Mouse (Mus musculus) right cerebral cortex, adult 18-20 months (tissue): ENCODE measurements around the gene Ash1l.

Source experiments
- DNase-seq: peaks from one replicate; pipeline ENCODE4 v3.0.0; 2022; ENCODE audit warnings: mixed read lengths

Ash1l gene

DNA sequence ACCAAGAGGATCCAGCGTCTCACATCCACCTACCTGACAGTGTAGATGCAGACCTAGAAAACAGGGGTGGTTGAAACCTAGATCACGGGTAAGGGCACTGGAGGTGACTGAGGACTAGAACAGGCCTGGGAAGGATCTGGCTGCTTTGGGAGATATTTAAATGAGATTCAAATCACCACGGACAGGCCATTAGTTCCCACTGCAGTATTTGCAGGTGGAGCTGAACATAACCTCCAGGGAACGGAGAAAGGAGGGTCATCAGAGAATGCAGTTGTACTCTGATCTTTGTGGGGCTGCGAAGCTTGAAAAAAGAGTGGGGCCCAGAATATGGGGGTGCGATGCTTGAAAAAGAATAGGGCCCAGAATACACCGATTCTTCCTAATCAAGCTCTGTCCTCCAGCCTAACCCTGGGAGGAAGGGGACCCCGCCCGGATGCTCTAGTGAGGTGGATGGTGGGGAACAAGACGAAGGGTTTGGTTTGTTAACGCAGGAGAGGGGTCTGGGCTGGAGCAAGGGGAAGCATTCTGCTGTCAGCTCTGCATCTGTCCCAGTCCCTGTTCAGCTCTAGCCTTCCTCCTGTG lies 142.2 kb downstream of the Ash1l start:
- no peak for DNase-seq

DNA sequence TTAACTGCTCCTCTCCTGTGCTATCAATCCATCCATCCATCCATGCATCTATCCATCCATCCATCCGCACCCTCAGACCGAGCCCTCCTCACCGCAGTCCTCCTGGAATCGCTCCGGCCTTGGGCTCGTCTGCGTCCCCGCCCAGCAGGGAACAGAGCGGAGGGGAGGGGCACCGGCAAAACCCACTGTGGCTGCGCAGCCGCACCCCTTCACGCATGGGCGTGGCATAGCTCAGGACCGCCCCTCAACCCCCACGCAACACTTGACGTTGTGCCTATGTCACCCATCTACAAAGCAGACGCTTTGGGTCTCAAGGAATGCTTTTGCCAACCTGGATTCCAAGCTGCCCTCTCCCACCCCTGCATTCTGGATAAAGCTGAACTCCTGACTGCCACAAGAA lies 142.8 kb downstream of the Ash1l start, which contains the start of gene Rusc1:
Rusc1 (minus strand) TSS at position 137 of the 400 bp plus-strand sequence.
- DNase-seq: peak; percentile 96

GRCm38 (mm10) chr3:89094021-89094420 lies 143.6 kb downstream of the Ash1l start:
- DNase-seq: no peak

- no peak for DNase-seq
Measured at GRCm38 (mm10) chr3:89100811-89101210, 150.4 kb downstream of the Ash1l start, which contains the start of gene Gm43738. Gm43738 (minus strand) TSS chr3:89101099.

DNA sequence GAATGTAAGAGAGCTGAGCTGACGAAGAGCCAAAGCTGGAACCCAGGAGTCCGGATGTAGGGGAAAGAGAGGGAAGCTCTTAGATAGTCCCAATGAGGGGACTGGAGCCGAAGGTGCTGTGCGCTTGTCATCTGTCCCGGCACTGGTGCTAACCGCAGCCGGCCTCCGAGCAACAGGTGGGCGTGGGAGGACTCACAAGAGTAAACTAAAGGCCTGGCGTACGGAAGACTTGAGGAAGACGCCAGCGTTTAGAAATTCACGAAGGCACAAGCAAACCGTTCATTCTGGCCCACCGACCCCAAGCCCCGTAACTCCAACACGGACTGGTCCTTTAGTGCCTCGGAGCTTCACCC lies 151.0 kb downstream of the Ash1l start:
- no peak for DNase-seq

- peak; percentile 99 for DNase-seq
Measured at GRCm38 (mm10) chr3:89101812-89102494, 151.5 kb downstream of the Ash1l start, which contains the start of gene Fdps. Fdps (minus strand) TSS chr3:89101959.

GRCm38 (mm10) chr3:89102495-89103290 lies 152.3 kb downstream of the Ash1l start:
- DNase-seq: no peak

DNA sequence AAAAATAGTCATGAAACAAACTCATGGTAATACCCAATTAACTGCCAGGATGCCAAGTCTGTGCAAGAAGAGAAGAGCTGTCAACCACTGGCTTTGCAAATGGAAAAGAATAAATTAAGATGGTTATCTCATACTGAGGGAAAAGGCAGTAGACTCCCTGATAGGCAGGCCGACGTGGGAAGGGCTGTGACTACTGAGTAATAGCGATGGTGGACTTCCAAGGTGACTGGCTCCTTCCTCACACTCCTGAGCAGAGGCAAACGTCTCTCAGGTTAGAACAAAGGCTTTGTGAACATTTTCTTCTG lies 152.8 kb downstream of the Ash1l start:
- DNase-seq: no peak

GRCm38 (mm10) chr3:89106881-89107280 lies 156.5 kb downstream of the Ash1l start:
- DNase-seq: no peak

DNA sequence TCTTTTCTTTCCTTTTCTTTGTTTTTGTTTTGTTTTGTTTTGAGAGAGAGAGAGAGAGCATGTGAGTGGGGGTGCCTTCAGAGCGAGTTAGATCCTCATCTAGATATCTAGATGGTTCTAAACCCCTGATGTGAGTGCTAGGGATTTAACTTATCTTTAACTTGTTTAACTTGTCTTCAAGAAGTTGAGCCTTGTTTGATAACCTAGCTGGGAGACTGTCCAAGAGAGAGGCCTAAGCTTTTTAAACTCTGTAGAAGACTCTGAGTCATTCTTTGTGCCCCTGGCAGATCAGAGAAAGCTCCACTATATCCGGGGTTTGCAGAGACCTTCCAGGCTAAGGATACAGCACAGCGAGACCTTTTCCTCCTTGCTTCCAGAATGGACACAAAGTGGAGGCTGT lies 157.1 kb downstream of the Ash1l start:
- no peak for DNase-seq

DNA sequence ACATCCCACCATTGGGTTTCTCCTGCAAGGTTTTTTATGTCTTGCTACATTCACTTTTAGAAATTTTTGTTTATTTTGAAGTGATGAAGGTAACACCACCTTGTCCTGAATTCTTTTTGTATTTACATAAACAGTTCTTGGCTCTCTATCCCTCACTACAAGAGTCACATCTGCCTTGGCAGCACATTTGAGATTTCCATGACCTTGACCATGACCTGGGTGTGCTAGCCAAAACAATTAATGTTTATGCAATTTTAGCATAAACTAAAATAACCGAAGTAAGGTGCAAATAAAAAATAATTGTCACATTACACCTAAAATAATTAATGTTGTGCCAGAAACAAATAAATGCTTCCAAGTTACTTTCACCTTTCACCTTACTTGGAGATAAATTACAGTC lies 157.7 kb downstream of the Ash1l start:
- DNase-seq: no peak

DNA sequence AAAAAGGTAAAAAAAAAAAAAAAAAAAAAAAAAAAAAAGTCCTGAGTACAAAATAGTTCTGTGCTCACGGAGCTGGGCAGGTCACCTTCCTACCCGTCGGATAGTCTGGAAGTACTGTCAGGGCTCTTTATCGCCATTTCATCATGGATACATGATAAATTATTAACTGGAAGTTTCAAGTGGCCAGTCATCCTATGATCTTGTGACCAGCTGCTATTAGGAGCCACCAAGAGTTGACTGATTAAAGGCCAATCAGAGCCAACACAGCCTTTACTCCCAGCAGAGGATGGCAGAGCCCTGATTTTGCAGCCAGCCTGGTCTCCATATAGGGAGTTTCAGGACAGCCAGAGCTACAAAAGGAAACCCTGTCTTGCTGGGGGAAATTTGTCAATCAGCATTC lies 162.6 kb downstream of the Ash1l start:
- no peak for DNase-seq

- peak; percentile 40 for DNase-seq
Measured at GRCm38 (mm10) chr3:89115522-89115921, 165.1 kb downstream of the Ash1l start.

- no peak for DNase-seq
Measured at GRCm38 (mm10) chr3:89123313-89123712, 172.9 kb downstream of the Ash1l start.

GRCm38 (mm10) chr3:89124241-89124640 lies 173.8 kb downstream of the Ash1l start:
- no peak for DNase-seq

- no peak for DNase-seq
Measured at GRCm38 (mm10) chr3:89125981-89126380, 175.6 kb downstream of the Ash1l start.
